Mouse (Mus musculus) left cerebral cortex, adult 9 months (tissue): Measurements from ENCODE around the gene Tex35.

ENCODE experiments used
- DNase-seq, 2 experiments: peaks; one replicate each; pipeline ENCODE4 v3.0.0; 2022; ENCODE audit warnings: low spot score in 2 of 2

The Tex35 gene

GRCm38 (mm10) chr1:157108580-157108979 lies at the start of gene Tex35:
Gene Tex35 (minus strand): TSS chr1:157108680.
- no peak for DNase-seq

GRCm38 (mm10) chr1:157153781-157154180 lies 45.3 kb upstream of the Tex35 start:
- no peak for DNase-seq

- DNase-seq, result no peak
These were observed 41.6 kb upstream of the Tex35 start for GRCm38 (mm10) chr1:157150107-157150506.

- no peak for DNase-seq
These were observed 36.1 kb upstream of the Tex35 start for GRCm38 (mm10) chr1:157144621-157145020.

GRCm38 (mm10) chr1:157143326-157143932 lies 34.9 kb upstream of the Tex35 start:
- no peak for DNase-seq

GRCm38 (mm10) chr1:157141014-157141413 lies 32.5 kb upstream of the Tex35 start:
- DNase-seq, result no peak

- no peak for DNase-seq
These were observed 29.4 kb upstream of the Tex35 start for GRCm38 (mm10) chr1:157137854-157138241.

- no peak for DNase-seq
These were observed 28.8 kb upstream of the Tex35 start for GRCm38 (mm10) chr1:157137132-157137853.

GRCm38 (mm10) chr1:157128219-157128618 lies 19.7 kb upstream of the Tex35 start:
- DNase-seq, result no peak

- DNase-seq, result no peak
These were observed 15.4 kb upstream of the Tex35 start for GRCm38 (mm10) chr1:157123836-157124235.

- DNase-seq, result no peak
These were observed 10.7 kb upstream of the Tex35 start for GRCm38 (mm10) chr1:157119168-157119567.

GRCm38 (mm10) chr1:157117440-157117839 lies 9.0 kb upstream of the Tex35 start:
- no peak for DNase-seq

- DNase-seq, result peak in 1 of 2 experiments; percentile 10
These were observed 6.0 kb upstream of the Tex35 start for GRCm38 (mm10) chr1:157114492-157114891.

GRCm38 (mm10) chr1:157110287-157110835 lies 1.9 kb upstream of the Tex35 start:
- DNase-seq, result no peak

GRCm38 (mm10) chr1:157101122-157101865 lies 7.2 kb downstream of the Tex35 start:
- no peak for DNase-seq

- DNase-seq, result no peak
These were observed 12.9 kb downstream of the Tex35 start for GRCm38 (mm10) chr1:157095534-157095933.

GRCm38 (mm10) chr1:157092622-157093021 lies 15.9 kb downstream of the Tex35 start:
- no peak for DNase-seq

GRCm38 (mm10) chr1:157092140-157092539 lies 16.3 kb downstream of the Tex35 start:
- DNase-seq, result no peak

- no peak for DNase-seq
These were observed 17.6 kb downstream of the Tex35 start for GRCm38 (mm10) chr1:157090835-157091234.

- DNase-seq, result peak in 1 of 2 experiments; percentile 61
These were observed 22.1 kb downstream of the Tex35 start for GRCm38 (mm10) chr1:157086097-157086994.

GRCm38 (mm10) chr1:157082931-157083330 lies 25.5 kb downstream of the Tex35 start:
- no peak for DNase-seq
